Mouse (Mus musculus) stomach, embryonic 14.5 days (tissue): Measurements from ENCODE around the gene Rdh11. TPM values are rescaled to one million over a fixed set of nuclear protein-coding genes. Genes with fewer than 3 reads are reported as not detected.

Source experiments
- ATAC-seq: fragments of 200-750 bp; cut with Nextera tagmentation; 2 replicates; pipeline ENCODE4 v1.8.0; 2017; ENCODE audit warnings: low read depth, moderate TSS enrichment; ENCODE audit not compliant: insufficient number of reproducible peaks, insufficient read depth, low FRiP score
- H3K27ac ChIP-seq: fragments of 300-500 bp; sonication (generic); 2 replicates; pipeline ENCODE4 v1.5.1; 2014; ENCODE audit warnings: mild to moderate bottlenecking, low read length, moderate library complexity, mixed read lengths
- H3K27me3 ChIP-seq: fragments of 300-500 bp; sonication (generic); 2 replicates; pipeline ENCODE4 v1.6.1; 2014; ENCODE audit warnings: low read length, control low read depth, mixed read lengths; ENCODE audit not compliant: control insufficient read depth, insufficient read depth
- H3K36me3 ChIP-seq: fragments of 300-500 bp; sonication (generic); 2 replicates; pipeline ENCODE4 v1.6.1; 2014; ENCODE audit warnings: mild to moderate bottlenecking, control low read depth, low read length, moderate library complexity, mixed read lengths; ENCODE audit not compliant: control insufficient read depth, insufficient read depth
- H3K4me1 ChIP-seq: fragments of 300-500 bp; sonication (generic); 2 replicates; pipeline ENCODE4 v1.6.1; 2014; ENCODE audit warnings: low read length, control low read depth, mixed read lengths; ENCODE audit not compliant: control insufficient read depth, insufficient read depth
- H3K4me2 ChIP-seq: fragments of 300-500 bp; sonication (generic); replicated peaks from 2 replicates; pipeline ENCODE4 v1.6.1; 2014; ENCODE audit warnings: low read depth, low read length, control low read depth
- H3K4me3 ChIP-seq: fragments of 300-500 bp; sonication (generic); 2 replicates; pipeline ENCODE4 v1.5.1; 2014; ENCODE audit warnings: low read depth, low read length, control low read depth
- H3K9ac ChIP-seq: fragments of 300-500 bp; sonication (generic); replicated peaks from 2 replicates; pipeline ENCODE4 v1.6.1; 2014; ENCODE audit warnings: low read depth, mild to moderate bottlenecking, control low read depth, low read length, moderate library complexity, mixed read lengths
- H3K9me3 ChIP-seq: fragments of 300-500 bp; sonication (generic); 2 replicates; pipeline ENCODE4 v1.6.1; 2016; ENCODE audit warnings: low read depth, low read length, control low read depth; ENCODE audit not compliant: control insufficient read depth
- WGBS: fragments of 180-500 bp; shearing (Covaris S2); extraction: QIAGEN DNeasy Blood & Tissue Kit; methylation state at CpG from one replicate; pipeline ENCODE4 v1.1.7; 2014; 5-methylcytosine and 5-hydroxymethylcytosine counted together
- polyA plus RNA-seq: library from polyadenylated mRNA; unstranded; fragments of >200 nt; fragmentation: Nextera tagmentation; extraction: Ambion mirVana; gene quantifications from 2 replicates; pipeline ENCODE4 v1.2.1, GENCODE M21; 2014

Rdh11 gene
- polyA plus RNA-seq, 1 experiment from 2014 or later = 30.4 TPM

DNA sequence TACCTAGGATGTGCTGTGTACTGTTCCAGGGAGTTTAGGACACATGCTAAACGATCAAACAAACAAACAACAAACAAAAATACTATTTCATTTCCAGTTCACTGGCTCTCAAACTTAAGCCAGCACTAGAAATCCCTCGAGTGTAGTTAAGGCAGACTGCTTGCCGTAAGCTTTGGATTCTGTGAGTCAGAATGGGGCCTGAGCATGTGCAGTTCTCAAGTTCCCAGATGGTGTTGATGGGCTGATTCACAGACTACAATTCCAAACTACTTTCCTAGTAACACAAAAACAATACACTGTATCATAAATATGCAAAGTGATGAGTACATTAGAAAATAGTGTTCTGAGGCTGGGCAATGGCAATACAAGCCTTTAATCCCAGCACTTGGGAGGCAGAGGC lies 21.7 kb downstream of the Rdh11 start:
- no peak overlapping the region for H3K9ac ChIP-seq
- no peak overlapping the region for H3K27ac ChIP-seq
- WGBS = 87% methylated on average over 3 of the region's 3 CpGs
- no peak overlapping the region for H3K4me2 ChIP-seq
- peaks cover 6% of the 10 kb centered on the region; the same call in 1 of the 2 replicates for H3K4me1 ChIP-seq
- no peaks in the 10 kb centered on the region for H3K9me3 ChIP-seq
- H3K36me3 ChIP-seq = peaks cover 10% of the 10 kb centered on the region; the same call in 1 of the 2 replicates
- ATAC-seq = no peak
- H3K27me3 ChIP-seq = no peaks in the 10 kb centered on the region
- no peak overlapping the region for H3K4me3 ChIP-seq

DNA sequence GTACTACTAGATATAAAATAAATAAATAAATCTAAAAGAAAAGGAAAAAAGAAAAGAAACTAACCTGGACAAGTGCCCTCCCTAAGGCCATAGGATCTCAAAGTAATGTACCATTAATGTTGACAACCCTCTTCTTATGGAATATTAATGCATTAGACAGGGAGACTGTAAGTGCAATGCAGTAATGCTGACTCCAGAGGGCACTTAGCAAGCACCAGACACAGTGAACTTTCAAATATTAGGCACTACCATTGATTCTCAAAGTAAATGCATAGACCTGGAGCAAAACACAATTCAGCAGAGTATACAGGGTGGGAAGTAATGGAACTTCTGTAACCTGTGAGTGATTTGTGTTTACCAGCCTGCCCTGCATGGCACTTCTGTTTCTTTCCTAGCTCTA lies 22.9 kb downstream of the Rdh11 start:
- Histone ChIP-seq H3K4me2 (no peak overlapping the region), H3K9me3 (no peaks in the 10 kb centered on the region), H3K4me1 (peaks cover 6% of the 10 kb centered on the region; the same call in 1 of the 2 replicates), H3K27me3 (no peaks in the 10 kb centered on the region), H3K4me3 (no peak overlapping the region), H3K36me3 (peaks cover 10% of the 10 kb centered on the region), H3K27ac (no peak overlapping the region), H3K9ac (no peak overlapping the region)
- ATAC-seq = no peak

DNA sequence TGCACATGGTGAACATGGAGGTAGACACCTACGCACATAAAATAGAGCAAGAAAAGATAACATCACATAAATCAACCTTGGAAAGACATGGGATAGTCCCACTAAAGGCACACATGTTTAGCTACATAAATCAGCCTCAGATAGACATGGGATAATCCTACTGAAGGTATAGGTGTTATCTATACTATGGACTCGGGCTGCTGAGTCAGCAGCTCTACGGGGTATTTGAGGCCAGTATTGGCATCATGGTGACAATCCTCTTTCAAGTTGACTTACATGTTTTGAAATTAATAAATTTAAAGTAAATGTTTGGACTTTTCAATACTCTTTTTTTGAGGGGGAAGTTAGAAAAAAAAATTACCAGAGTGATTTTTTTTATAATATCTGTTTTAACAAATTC lies 29.2 kb downstream of the Rdh11 start:
- Histone ChIP-seq H3K9me3 (no peaks in the 10 kb centered on the region), H3K4me3 (no peak overlapping the region), H3K27me3 (no peaks in the 10 kb centered on the region), H3K4me2 (no peak overlapping the region), H3K36me3 (peaks cover 38% of the 10 kb centered on the region), H3K9ac (no peak overlapping the region), H3K4me1 (no peaks in the 10 kb centered on the region), H3K27ac (no peak overlapping the region)
- WGBS = 98% methylated on average over 3 of the region's 3 CpGs
- ATAC-seq = no peak

DNA sequence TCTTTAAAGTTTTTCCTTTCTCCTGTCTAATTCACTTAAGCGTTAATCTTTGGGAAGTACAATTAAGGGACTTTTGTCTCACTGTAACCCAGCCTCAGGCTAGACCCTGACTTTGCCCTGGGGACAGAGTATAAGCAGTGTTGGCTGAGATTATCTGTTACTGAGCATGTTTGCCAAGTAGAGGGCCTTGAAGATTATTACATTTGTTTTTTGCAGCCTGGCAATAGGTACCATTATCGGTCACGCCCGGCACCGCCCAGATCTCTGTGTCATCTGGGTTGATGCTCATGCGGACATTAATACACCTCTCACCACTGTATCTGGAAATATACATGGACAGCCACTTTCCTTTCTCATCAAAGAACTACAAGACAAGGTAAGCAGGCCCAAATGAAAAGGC lies 42.4 kb downstream of the Rdh11 start:
- H3K9ac ChIP-seq = no peak overlapping the region
- no peaks in the 10 kb centered on the region for H3K4me1 ChIP-seq
- no peak overlapping the region for H3K4me3 ChIP-seq
- 91% methylated on average over 6 of the region's 6 CpGs for WGBS
- H3K36me3 ChIP-seq = peaks cover 6% of the 10 kb centered on the region; the same call in 1 of the 2 replicates
- ATAC-seq = no peak
- no peaks in the 10 kb centered on the region for H3K27me3 ChIP-seq
- no peak overlapping the region for H3K4me2 ChIP-seq
- no peak overlapping the region for H3K27ac ChIP-seq
- H3K9me3 ChIP-seq = no peaks in the 10 kb centered on the region

DNA sequence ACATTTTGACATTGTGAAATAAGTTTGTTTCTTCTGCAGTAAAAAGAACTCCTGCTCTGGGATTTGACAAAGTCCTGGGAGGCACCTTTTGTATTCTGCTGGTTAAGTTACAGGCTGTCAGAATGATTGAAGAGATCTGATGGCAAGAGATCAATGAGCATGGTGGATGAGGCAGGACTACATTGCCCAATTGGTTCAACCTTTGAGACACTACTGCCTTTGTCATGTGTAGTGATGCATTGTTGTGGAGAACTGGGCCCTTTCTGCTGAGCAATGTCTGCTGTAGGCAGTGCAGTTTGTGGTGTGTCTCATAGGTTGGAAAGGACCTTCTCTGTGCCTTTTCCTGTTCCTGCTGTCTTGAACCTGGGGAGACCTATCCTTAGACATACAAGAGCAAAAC lies 50.7 kb downstream of the Rdh11 start:
- no peak overlapping the region for H3K4me3 ChIP-seq
- no peaks in the 10 kb centered on the region for H3K9me3 ChIP-seq
- H3K27me3 ChIP-seq = no peaks in the 10 kb centered on the region
- no peak overlapping the region for H3K9ac ChIP-seq
- H3K27ac ChIP-seq = no peak overlapping the region
- no peak for ATAC-seq
- no peak overlapping the region for H3K4me2 ChIP-seq
- no peaks in the 10 kb centered on the region for H3K36me3 ChIP-seq
- H3K4me1 ChIP-seq = no peaks in the 10 kb centered on the region

- no peaks in the 10 kb centered on the region for H3K4me1 ChIP-seq
- H3K36me3 ChIP-seq = no peaks in the 10 kb centered on the region
- no peak overlapping the region for H3K9ac ChIP-seq
- H3K4me2 ChIP-seq = no peak overlapping the region
- no peaks in the 10 kb centered on the region for H3K9me3 ChIP-seq
- H3K27ac ChIP-seq = no peak overlapping the region
- 88% methylated on average over 2 of the region's 2 CpGs for WGBS
- H3K4me3 ChIP-seq = no peak overlapping the region
- no peaks in the 10 kb centered on the region for H3K27me3 ChIP-seq
- ATAC-seq = no peak
Measured at GRCm38 (mm10) chr12:79140811-79141210, 51.3 kb downstream of the Rdh11 start.

DNA sequence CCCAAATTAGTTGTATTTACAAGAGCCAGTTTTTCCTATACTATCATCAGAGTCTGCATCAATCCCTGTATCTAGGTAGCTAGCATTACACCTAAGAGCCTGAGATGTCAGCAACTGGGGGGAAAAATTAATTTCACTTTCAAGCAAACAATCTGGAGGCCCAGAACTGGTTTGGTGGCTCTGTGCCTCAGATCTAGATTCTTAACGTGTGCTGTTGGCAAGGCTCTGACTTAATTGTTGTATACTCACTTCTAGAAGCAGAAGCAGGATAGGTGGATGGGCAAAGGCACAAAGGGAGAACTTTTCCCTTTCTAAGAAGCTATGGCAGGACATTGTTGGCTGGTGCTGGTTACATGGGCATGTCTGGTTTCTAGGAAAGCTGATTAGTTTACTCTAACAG lies 52.7 kb downstream of the Rdh11 start:
- Histone ChIP-seq H3K4me3 (no peak overlapping the region), H3K4me1 (no peaks in the 10 kb centered on the region), H3K4me2 (no peak overlapping the region), H3K27ac (no peak overlapping the region), H3K27me3 (no peaks in the 10 kb centered on the region), H3K9ac (no peak overlapping the region), H3K9me3 (no peaks in the 10 kb centered on the region), H3K36me3 (no peaks in the 10 kb centered on the region)
- WGBS = 53% methylated on average over 1 of the region's 1 CpGs
- no peak for ATAC-seq

DNA sequence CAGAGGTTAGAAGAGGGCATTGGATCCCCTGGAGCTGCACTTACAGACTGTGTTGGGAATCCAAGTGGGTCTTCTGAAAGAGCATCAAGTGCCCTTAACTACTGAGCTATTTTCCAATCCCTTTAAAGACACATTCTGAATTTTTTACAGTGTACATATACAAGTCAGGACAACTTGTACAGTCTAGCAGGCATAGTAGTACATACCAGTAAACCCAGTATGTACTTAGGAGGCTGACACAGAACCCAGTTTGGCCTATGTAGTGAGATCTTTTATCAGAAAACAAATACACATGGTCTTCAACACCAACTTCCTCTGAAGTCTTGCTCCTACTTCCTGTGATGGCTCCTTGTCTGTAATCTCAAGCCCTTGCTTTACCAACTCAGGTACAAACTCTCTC lies 53.1 kb downstream of the Rdh11 start:
- no peak overlapping the region for H3K4me2 ChIP-seq
- no peak for ATAC-seq
- H3K4me1 ChIP-seq = no peaks in the 10 kb centered on the region
- no peaks in the 10 kb centered on the region for H3K36me3 ChIP-seq
- no peak overlapping the region for H3K27ac ChIP-seq
- H3K27me3 ChIP-seq = no peaks in the 10 kb centered on the region
- no peak overlapping the region for H3K4me3 ChIP-seq
- no peaks in the 10 kb centered on the region for H3K9me3 ChIP-seq
- no peak overlapping the region for H3K9ac ChIP-seq

- H3K9me3 ChIP-seq = no peaks in the 10 kb centered on the region
- H3K27ac ChIP-seq = no peak overlapping the region
- WGBS = 70% methylated on average over 7 of the region's 7 CpGs
- no peak overlapping the region for H3K9ac ChIP-seq
- H3K4me3 ChIP-seq = no peak overlapping the region
- H3K4me1 ChIP-seq = no peaks in the 10 kb centered on the region
- H3K4me2 ChIP-seq = no peak overlapping the region
- ATAC-seq = no peak
- peaks cover under 1% of the 10 kb centered on the region; the same call in 1 of the 2 replicates for H3K27me3 ChIP-seq
- H3K36me3 ChIP-seq = no peaks in the 10 kb centered on the region
Measured at GRCm38 (mm10) chr12:79136949-79137348, 55.1 kb downstream of the Rdh11 start.
